Mouse (Mus musculus): ENCODE results near the gene Pno1. TPM values are rescaled to one million over a fixed set of nuclear protein-coding genes. Genes with fewer than 3 reads are reported as not detected.

Gene Pno1
- polyA plus RNA-seq, 1 experiment from 2014 or later = 89.1 TPM

DNA sequence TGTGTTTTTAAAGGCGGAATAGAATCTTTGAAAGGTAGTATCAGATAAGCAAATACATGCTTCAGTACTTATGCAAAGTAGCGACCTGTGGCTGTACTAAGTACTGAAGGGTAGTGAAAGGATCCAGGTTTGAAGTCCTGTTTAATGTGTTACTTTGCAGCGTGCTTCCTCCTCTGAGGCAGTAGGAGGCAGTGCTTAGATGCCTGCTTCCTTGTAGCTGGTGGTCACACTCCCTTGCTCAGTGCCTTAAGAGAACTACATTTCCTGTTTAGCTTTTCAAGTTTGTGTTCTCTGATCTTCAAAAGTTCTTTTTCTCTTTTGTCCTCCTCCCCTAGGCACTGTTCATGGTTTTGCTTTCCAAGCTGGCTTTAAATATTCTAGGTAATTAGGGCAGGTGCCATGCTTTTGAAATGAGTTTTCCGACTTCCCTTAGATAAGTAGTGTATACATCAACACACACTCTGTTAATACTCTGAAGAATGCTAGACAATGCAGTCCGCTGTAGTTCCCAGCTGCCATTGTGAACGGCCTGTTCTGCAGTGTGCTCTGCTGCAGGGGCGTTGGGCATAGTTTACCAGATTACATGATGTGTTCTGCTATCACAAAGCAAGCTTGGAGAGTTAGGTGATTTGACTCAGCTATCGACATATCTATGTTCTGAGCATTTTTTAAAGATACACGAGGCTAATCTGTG, 19.1 kb downstream of the Pno1 start:
- Histone ChIP-seq H3K27me3 (ENCODE audit: control insufficient read depth, insufficient read depth, low read length) (no peaks in the 10 kb centered on the region), H3K36me3 (ENCODE audit: control insufficient read depth, insufficient read depth, low read length) (0 out of 2 replicates have a peak, but pooled peaks cover 2% of the 10 kb centered on the region), H3K4me2 (replicated peaks; ENCODE audit: low read depth, low read length) (no peak overlapping the region), H3K9me3 (ENCODE audit: control insufficient read depth, low read length) (no peaks in the 10 kb centered on the region), H3K9ac (ENCODE audit: low read depth, low read length) (no peak overlapping the region), H3K27ac (ENCODE audit: low read depth, low read length) (no peak overlapping the region), H3K4me1 (replicated peaks; ENCODE audit: control insufficient read depth, insufficient read depth, low read length) (no peaks in the 10 kb centered on the region), H3K4me3 (ENCODE audit: low read depth, low read length) (no peak overlapping the region)
- DNase-seq (ENCODE audit: low spot score) (no peak), ATAC-seq (ENCODE audit: low FRiP score) (no peak)
- 87% methylated on average over 9 of the region's 9 CpGs for WGBS

DNA sequence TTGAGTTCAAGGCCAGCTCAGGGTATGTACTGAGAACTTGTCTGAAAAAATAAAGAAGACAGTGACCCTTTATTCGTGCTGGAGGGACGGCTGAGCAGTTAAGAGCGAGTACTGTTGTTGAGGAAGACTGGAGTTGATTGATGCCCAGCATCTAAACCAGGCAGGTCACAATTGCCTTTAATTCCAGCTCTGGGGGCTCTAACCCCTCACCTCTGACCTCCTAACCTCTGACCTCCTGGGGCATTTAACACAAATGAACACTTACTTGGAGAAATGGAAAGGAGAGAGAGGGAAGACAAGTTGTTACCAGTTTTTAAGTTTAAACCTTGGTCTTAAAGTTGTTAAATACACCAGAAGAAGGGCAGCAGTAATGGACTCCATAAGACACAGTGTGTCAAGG, 22.6 kb downstream of the Pno1 start:
- Histone ChIP-seq H3K9me3 (ENCODE audit: control insufficient read depth, low read length) (no peaks in the 10 kb centered on the region), H3K4me3 (ENCODE audit: low read depth, low read length) (no peak overlapping the region), H3K27ac (ENCODE audit: low read depth, low read length) (no peak overlapping the region), H3K4me2 (replicated peaks; ENCODE audit: low read depth, low read length) (no peak overlapping the region), H3K36me3 (ENCODE audit: control insufficient read depth, insufficient read depth, low read length) (no peaks in the 10 kb centered on the region), H3K27me3 (ENCODE audit: control insufficient read depth, insufficient read depth, low read length) (no peaks in the 10 kb centered on the region), H3K4me1 (replicated peaks; ENCODE audit: control insufficient read depth, insufficient read depth, low read length) (no peaks in the 10 kb centered on the region), H3K9ac (ENCODE audit: low read depth, low read length) (no peak overlapping the region)
- no peak for DNase-seq (ENCODE audit: low spot score)
- no peak for ATAC-seq (ENCODE audit: low FRiP score)
- 25% methylated on average over 3 of the region's 3 CpGs for WGBS

DNA sequence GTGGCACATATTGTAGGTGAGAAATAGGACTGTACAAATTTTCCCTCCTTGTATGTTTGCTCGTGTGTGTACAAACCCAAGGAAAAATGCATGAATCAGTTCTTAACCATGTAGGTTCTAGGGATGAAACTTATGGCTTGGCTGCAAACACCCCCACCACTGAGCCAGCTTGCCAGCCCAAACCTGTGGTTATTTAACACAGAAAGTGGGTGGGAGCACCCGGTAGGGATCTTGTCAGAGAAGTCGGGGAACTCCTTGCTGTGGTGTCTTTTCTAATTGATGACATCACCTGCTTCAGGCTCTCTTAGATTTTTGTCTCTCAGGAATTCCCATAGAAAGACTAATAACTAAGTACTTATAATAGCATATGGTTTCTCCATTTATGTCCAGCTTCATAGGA, 23.7 kb downstream of the Pno1 start:
- Histone ChIP-seq H3K27ac (ENCODE audit: low read depth, low read length) (no peak overlapping the region), H3K36me3 (ENCODE audit: control insufficient read depth, insufficient read depth, low read length) (no peaks in the 10 kb centered on the region), H3K4me3 (ENCODE audit: low read depth, low read length) (no peak overlapping the region), H3K9ac (ENCODE audit: low read depth, low read length) (no peak overlapping the region), H3K9me3 (ENCODE audit: control insufficient read depth, low read length) (no peaks in the 10 kb centered on the region), H3K4me1 (replicated peaks; ENCODE audit: control insufficient read depth, insufficient read depth, low read length) (no peaks in the 10 kb centered on the region), H3K4me2 (replicated peaks; ENCODE audit: low read depth, low read length) (no peak overlapping the region), H3K27me3 (ENCODE audit: control insufficient read depth, insufficient read depth, low read length) (no peaks in the 10 kb centered on the region)
- ATAC-seq (ENCODE audit: low FRiP score) = no peak
- no peak for DNase-seq (ENCODE audit: low spot score)
- WGBS = 85% methylated on average over 3 of the region's 3 CpGs

DNA sequence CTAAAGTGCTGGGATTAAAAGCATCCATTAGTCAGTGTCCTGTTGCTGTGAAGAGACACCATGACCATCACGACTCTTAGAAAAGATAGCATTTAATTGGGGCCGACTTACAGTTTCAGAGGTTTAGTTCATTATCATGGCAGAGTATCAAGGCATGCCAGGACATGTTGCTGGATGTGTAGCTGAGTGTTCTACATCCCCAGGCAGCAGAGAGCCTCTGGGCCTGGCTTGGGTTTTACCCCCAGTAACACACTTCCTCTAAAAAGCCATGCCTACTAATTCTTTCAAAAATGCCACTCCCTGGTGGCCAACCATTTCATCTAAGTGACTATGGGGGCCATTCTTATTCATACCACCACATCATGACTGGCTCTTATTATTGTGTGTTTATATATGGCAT, 28.2 kb downstream of the Pno1 start:
- Histone ChIP-seq H3K9ac (ENCODE audit: low read depth, low read length) (no peak overlapping the region), H3K36me3 (ENCODE audit: control insufficient read depth, insufficient read depth, low read length) (no peaks in the 10 kb centered on the region), H3K4me1 (replicated peaks; ENCODE audit: control insufficient read depth, insufficient read depth, low read length) (no peaks in the 10 kb centered on the region), H3K9me3 (ENCODE audit: control insufficient read depth, low read length) (no peaks in the 10 kb centered on the region), H3K27ac (ENCODE audit: low read depth, low read length) (no peak overlapping the region), H3K27me3 (ENCODE audit: control insufficient read depth, insufficient read depth, low read length) (no peaks in the 10 kb centered on the region), H3K4me2 (replicated peaks; ENCODE audit: low read depth, low read length) (no peak overlapping the region), H3K4me3 (ENCODE audit: low read depth, low read length) (no peak overlapping the region)
- DNase-seq (ENCODE audit: low spot score) (no peak), ATAC-seq (ENCODE audit: low FRiP score) (no peak)
- 86% methylated on average over 2 of the region's 2 CpGs for WGBS

DNA sequence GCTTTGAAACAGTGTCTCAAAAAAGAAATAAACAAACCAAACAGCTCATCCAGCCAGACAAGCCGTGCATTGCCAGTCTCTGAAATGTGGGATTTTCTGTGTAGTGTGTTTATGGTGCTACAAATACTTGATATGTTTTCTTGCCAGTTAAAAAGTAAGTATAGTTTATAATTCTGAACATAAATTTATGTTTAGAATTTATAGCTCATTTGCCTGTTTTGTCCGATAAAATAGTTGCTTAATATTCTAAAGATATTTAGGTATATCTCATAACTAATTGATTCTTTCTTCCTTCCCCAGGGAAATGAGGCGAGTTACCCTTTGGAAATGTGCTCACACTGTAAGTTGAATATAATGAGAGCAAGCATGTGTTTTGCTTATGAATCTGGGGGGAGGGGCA, 29.6 kb downstream of the Pno1 start, which contains the start of gene Wdr92:
Wdr92 (plus strand) TSS at position 301 of the 400 bp plus-strand sequence.
- ATAC-seq (ENCODE audit: low FRiP score) = no peak
- 86% methylated on average over 3 of the region's 3 CpGs for WGBS

DNA sequence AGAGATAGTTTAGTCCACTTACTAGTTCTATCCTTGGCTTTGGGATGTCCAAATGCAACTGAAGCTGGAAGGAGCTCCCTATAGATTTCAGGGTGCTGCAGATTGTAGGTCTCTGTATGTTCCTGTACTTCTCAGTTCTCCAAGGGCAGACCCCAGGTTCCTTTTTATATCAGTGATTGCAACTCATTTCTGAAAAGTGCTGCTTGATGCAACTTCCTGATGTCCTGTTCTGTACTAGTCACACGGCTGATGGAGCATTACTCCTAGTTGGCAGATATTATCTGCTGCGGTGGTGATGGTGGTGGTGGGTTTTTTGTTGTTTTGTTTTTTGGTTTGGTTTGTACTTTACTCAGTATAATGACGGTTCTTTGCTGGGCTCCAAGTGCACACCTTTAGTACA, 30.6 kb downstream of the Pno1 start:
- Histone ChIP-seq H3K4me3 (ENCODE audit: low read depth, low read length) (no peak overlapping the region), H3K9me3 (ENCODE audit: control insufficient read depth, low read length) (no peaks in the 10 kb centered on the region), H3K27ac (ENCODE audit: low read depth, low read length) (no peak overlapping the region), H3K4me1 (replicated peaks; ENCODE audit: control insufficient read depth, insufficient read depth, low read length) (no peaks in the 10 kb centered on the region), H3K27me3 (ENCODE audit: control insufficient read depth, insufficient read depth, low read length) (no peaks in the 10 kb centered on the region), H3K4me2 (replicated peaks; ENCODE audit: low read depth, low read length) (no peak overlapping the region), H3K36me3 (ENCODE audit: control insufficient read depth, insufficient read depth, low read length) (no peaks in the 10 kb centered on the region), H3K9ac (ENCODE audit: low read depth, low read length) (no peak overlapping the region)
- no peak for ATAC-seq (ENCODE audit: low FRiP score)
- DNase-seq (ENCODE audit: low spot score) = no peak
- 85% methylated on average over 3 of the region's 3 CpGs for WGBS

More for the DNA sequence above, 29.6 kb downstream of the Pno1 start, which contains the start of gene Wdr92:
- H3K27me3 ChIP-seq (ENCODE audit: control insufficient read depth, insufficient read depth, low read length) = no peaks in the 10 kb centered on the region
- H3K4me1 ChIP-seq (replicated peaks; ENCODE audit: control insufficient read depth, insufficient read depth, low read length) = no peaks in the 10 kb centered on the region
- DNase-seq (ENCODE audit: low spot score) = no peak
- H3K4me2 ChIP-seq (replicated peaks; ENCODE audit: low read depth, low read length) = no peak within 1 kb of the TSS
- H3K4me3 ChIP-seq (ENCODE audit: low read depth, low read length) = no peak within 1 kb of the TSS
- H3K9me3 ChIP-seq (ENCODE audit: control insufficient read depth, low read length) = no peaks in the 10 kb centered on the region
- no peak within 1 kb of the TSS for H3K9ac ChIP-seq (ENCODE audit: low read depth, low read length)
- no peak within 1 kb of the TSS for H3K27ac ChIP-seq (ENCODE audit: low read depth, low read length)
- H3K36me3 ChIP-seq (ENCODE audit: control insufficient read depth, insufficient read depth, low read length) = no peaks in the 10 kb centered on the region

DNA sequence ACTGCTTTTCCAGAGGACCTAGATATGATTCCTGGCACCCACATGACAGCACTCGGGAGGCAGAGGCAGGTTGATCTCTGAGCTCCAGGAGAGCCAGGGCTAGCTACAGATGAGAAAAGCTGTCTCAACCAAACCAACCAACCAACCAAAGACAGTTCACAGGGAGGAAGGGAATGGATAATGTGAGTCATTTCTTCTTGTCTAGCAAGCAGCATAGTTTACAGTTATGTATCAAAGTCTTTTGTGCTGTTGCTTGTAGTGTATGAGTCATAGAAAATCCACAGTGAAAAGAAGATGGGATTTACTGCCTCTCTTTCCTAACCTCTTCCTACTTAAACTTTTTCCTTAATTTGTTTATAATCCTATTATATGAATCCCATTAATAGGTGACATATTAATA, 34.7 kb downstream of the Pno1 start:
- H3K27me3 ChIP-seq (ENCODE audit: control insufficient read depth, insufficient read depth, low read length) = no peaks in the 10 kb centered on the region
- no peak overlapping the region for H3K4me2 ChIP-seq (replicated peaks; ENCODE audit: low read depth, low read length)
- DNase-seq (ENCODE audit: low spot score) (no peak), ATAC-seq (ENCODE audit: low FRiP score) (no peak)
- H3K36me3 ChIP-seq (ENCODE audit: control insufficient read depth, insufficient read depth, low read length) = no peaks in the 10 kb centered on the region
- H3K9me3 ChIP-seq (ENCODE audit: control insufficient read depth, low read length) = peaks cover 4% of the 10 kb centered on the region; the same call in 1 of the 2 replicates
- H3K9ac ChIP-seq (ENCODE audit: low read depth, low read length) = no peak overlapping the region
- no peaks in the 10 kb centered on the region for H3K4me1 ChIP-seq (replicated peaks; ENCODE audit: control insufficient read depth, insufficient read depth, low read length)
- 100% methylated on average over 1 of the region's 1 CpGs for WGBS
- H3K27ac ChIP-seq (ENCODE audit: low read depth, low read length) = no peak overlapping the region
- H3K4me3 ChIP-seq (ENCODE audit: low read depth, low read length) = no peak overlapping the region

DNA sequence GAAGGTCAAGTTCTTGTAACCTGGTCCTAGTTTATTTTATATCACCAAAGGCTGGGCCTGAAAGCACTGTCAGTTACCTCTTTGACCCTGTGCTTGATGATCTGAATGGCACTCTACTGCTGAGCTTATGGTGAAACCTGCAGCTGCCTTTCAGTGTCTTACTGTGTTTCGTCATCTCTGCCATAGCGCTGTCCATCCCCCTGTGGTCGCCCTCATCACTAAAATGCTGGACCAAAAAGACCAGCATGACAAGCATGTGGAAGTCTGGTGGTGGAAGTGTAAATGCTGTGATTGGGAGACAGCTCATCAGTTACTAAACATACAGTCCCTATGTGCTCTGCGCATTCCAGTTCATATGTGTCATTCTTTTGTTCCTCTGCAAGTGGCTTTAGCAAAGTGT, 39.1 kb downstream of the Pno1 start:
- no peak overlapping the region for H3K4me2 ChIP-seq (replicated peaks; ENCODE audit: low read depth, low read length)
- no peak for ATAC-seq (ENCODE audit: low FRiP score)
- no peaks in the 10 kb centered on the region for H3K36me3 ChIP-seq (ENCODE audit: control insufficient read depth, insufficient read depth, low read length)
- WGBS = 92% methylated on average over 4 of the region's 4 CpGs
- DNase-seq (ENCODE audit: low spot score) = no peak
- no peak overlapping the region for H3K9ac ChIP-seq (ENCODE audit: low read depth, low read length)
- H3K4me1 ChIP-seq (replicated peaks; ENCODE audit: control insufficient read depth, insufficient read depth, low read length) = no peaks in the 10 kb centered on the region
- H3K9me3 ChIP-seq (ENCODE audit: control insufficient read depth, low read length) = peaks cover 4% of the 10 kb centered on the region; the same call in 1 of the 2 replicates
- H3K4me3 ChIP-seq (ENCODE audit: low read depth, low read length) = no peak overlapping the region
- H3K27me3 ChIP-seq (ENCODE audit: control insufficient read depth, insufficient read depth, low read length) = no peaks in the 10 kb centered on the region
- H3K27ac ChIP-seq (ENCODE audit: low read depth, low read length) = no peak overlapping the region

DNA sequence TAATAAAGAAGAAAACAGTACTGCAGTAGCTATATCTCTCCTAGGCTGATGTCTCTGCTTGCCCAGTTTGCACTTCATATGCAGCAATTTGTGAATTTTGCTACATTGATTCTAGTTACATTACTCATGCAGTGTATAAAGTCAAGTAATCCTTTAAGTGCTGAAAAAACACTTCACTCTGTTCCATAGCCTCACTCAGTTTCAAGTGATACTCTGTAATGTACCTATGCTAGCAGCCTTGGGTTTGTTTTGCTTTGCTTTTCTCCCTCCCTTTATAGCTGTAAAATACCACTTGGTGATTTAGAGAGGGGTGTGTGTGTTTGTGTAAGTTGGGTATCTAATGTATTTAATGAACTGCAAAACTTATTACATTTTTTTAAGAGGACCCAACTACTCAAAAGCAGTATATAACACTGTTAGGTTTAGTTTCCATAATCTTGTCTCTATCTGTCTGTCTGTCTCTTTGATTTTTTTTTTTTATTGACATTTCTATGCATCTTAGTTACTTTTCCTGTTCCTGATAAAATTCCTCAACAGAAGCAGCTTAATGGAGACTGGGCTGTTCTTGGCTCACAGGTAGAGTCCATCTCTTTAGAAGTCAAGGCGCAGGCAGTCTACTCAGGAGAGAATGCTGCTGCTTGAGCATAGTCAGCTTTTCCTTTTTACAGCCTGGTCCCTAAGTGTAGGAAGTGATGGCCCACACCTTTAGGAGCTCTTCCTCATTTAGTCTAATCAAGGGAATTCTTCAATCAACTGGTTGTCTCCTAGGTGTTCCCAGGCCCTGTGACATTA, 40.2 kb downstream of the Pno1 start:
- DNase-seq (ENCODE audit: low spot score) (no peak), ATAC-seq (ENCODE audit: low FRiP score) (no peak)
- no peak overlapping the region for H3K4me3 ChIP-seq (ENCODE audit: low read depth, low read length)
- H3K27me3 ChIP-seq (ENCODE audit: control insufficient read depth, insufficient read depth, low read length) = no peaks in the 10 kb centered on the region
- 94% methylated on average over 1 of the region's 1 CpGs for WGBS
- no peaks in the 10 kb centered on the region for H3K36me3 ChIP-seq (ENCODE audit: control insufficient read depth, insufficient read depth, low read length)
- H3K4me1 ChIP-seq (replicated peaks; ENCODE audit: control insufficient read depth, insufficient read depth, low read length) = no peaks in the 10 kb centered on the region
- no peak overlapping the region for H3K9ac ChIP-seq (ENCODE audit: low read depth, low read length)
- no peak overlapping the region for H3K4me2 ChIP-seq (replicated peaks; ENCODE audit: low read depth, low read length)
- no peak overlapping the region for H3K27ac ChIP-seq (ENCODE audit: low read depth, low read length)
- peaks cover 4% of the 10 kb centered on the region; the same call in 1 of the 2 replicates for H3K9me3 ChIP-seq (ENCODE audit: control insufficient read depth, low read length)
